Mouse (Mus musculus) ovary, postnatal 36 days (tissue): Measurements from ENCODE around the gene Orc5.
"Not testable (repeated sequence)": the region's sequence is repeated elsewhere in the genome, so short reads cannot be mapped to it uniquely, and the experiment has no call there.

Source experiments
- DNase-seq: peaks from one replicate; pipeline ENCODE4 v3.0.0; 2022; ENCODE audit warnings: low spot score, mixed read lengths

Orc5 gene

GRCm38 (mm10) chr5:22532571-22532970, 17.7 kb downstream of the Orc5 start:
- no peak for DNase-seq

- DNase-seq, result no peak
Observed at GRCm38 (mm10) chr5:22522612-22523011, 27.6 kb downstream of the Orc5 start.

- DNase-seq, result no peak
Observed at GRCm38 (mm10) chr5:22519708-22520107, 30.5 kb downstream of the Orc5 start.

- not testable (repeated sequence) for DNase-seq
Observed at GRCm38 (mm10) chr5:22515745-22516144, 34.5 kb downstream of the Orc5 start.

GRCm38 (mm10) chr5:22514231-22514630, 36.0 kb downstream of the Orc5 start:
- not testable (repeated sequence) for DNase-seq

GRCm38 (mm10) chr5:22512579-22512978, 37.6 kb downstream of the Orc5 start:
- DNase-seq, result not testable (repeated sequence)

- DNase-seq, result no peak
Observed at GRCm38 (mm10) chr5:22511824-22512223, 38.4 kb downstream of the Orc5 start.

GRCm38 (mm10) chr5:22508560-22508959, 41.7 kb downstream of the Orc5 start:
- no peak for DNase-seq

- DNase-seq, result no peak
Observed at GRCm38 (mm10) chr5:22499437-22499836, 50.8 kb downstream of the Orc5 start.

GRCm38 (mm10) chr5:22491088-22491487, 59.1 kb downstream of the Orc5 start:
- DNase-seq, result no peak

GRCm38 (mm10) chr5:22489091-22489490, 61.1 kb downstream of the Orc5 start:
- DNase-seq, result no peak

- no peak for DNase-seq
Observed at GRCm38 (mm10) chr5:22486601-22487206, 63.5 kb downstream of the Orc5 start.

GRCm38 (mm10) chr5:22485764-22486163, 64.5 kb downstream of the Orc5 start:
- no peak for DNase-seq

GRCm38 (mm10) chr5:22482567-22482966, 67.7 kb downstream of the Orc5 start:
- no peak for DNase-seq

- DNase-seq, result not testable (repeated sequence)
Observed at GRCm38 (mm10) chr5:22472445-22472844, 77.8 kb downstream of the Orc5 start.

- no peak for DNase-seq
Observed at GRCm38 (mm10) chr5:22471243-22471642, 79.0 kb downstream of the Orc5 start.

GRCm38 (mm10) chr5:22452871-22453661, 97.2 kb downstream of the Orc5 start:
- DNase-seq, result no peak

GRCm38 (mm10) chr5:22452452-22452851, 97.8 kb downstream of the Orc5 start:
- DNase-seq, result no peak

- DNase-seq, result no peak
Observed at GRCm38 (mm10) chr5:22451764-22452163, 98.5 kb downstream of the Orc5 start.

GRCm38 (mm10) chr5:22449492-22449891, 100.7 kb downstream of the Orc5 start:
- no peak for DNase-seq
